Mouse (Mus musculus): ENCODE data around the gene Htatip2. TPM values are rescaled to one million over a fixed set of nuclear protein-coding genes. Genes with fewer than 3 reads are reported as not detected.
A peak's percentile ranks its signal among the peaks of the same experiment; 100 is the strongest.

The Htatip2 gene
- total RNA-seq, 1 experiment, result 2.8 TPM

GRCm38 (mm10) chr7:49752730-49753506 is 6.0 kb upstream of the Htatip2 start:
- H3K4me1 ChIP-seq (ENCODE audit: control insufficient read depth in 2 of 2, insufficient read depth in 2 of 2, low read length in 2 of 2, poor library complexity in 1 of 2), result no peaks in the 10 kb centered on the region; a peak in 2 of 4 replicates
- no peak overlapping the region for H3K9ac ChIP-seq (ENCODE audit: insufficient read depth, low read depth, low read length, poor library complexity, severe bottlenecking)
- in situ Hi-C loops (cut with MboI; ENCODE audit: low sequenced_read_pairs in 2 of 2, unreplicated experiment in 2 of 2), result loop anchor here in 1 of 2 experiments (10.0 kb wide), 1 partner anchor 138 kb away; no protein-coding TSS in a partner anchor
- H3K36me3 ChIP-seq (ENCODE audit: control insufficient read depth, insufficient read depth, low read length, poor library complexity, severe bottlenecking), result no peaks in the 10 kb centered on the region
- H3K4me3 ChIP-seq (ENCODE audit: insufficient read depth in 1 of 2, low read depth in 1 of 2, low read length in 2 of 2, poor library complexity in 1 of 2, severe bottlenecking in 1 of 2), result no peak overlapping the region
- TF ChIP-seq CHD2 (IDR thresholded peaks at IDR 0.05; ENCODE audit: low read depth, low read length) (no peak), MAFK (IDR thresholded peaks at IDR 0.05; ENCODE audit: insufficient read depth, low read depth, low read length) (no peak), HCFC1 (IDR thresholded peaks at IDR 0.05; ENCODE audit: borderline replicate concordance, insufficient read depth, low read length) (no peak), ZC3H11A (IDR thresholded peaks at IDR 0.05; ENCODE audit: borderline replicate concordance, low read depth, low read length) (no peak), ZNF384 (IDR thresholded peaks at IDR 0.05; ENCODE audit: low read depth, low read length) (no peak)
- no peak overlapping the region for H3K27ac ChIP-seq (ENCODE audit: insufficient read depth, low read depth, low read length, poor library complexity, severe bottlenecking)
- no peaks in the 10 kb centered on the region for H3K9me3 ChIP-seq (ENCODE audit: control insufficient read depth, insufficient read depth, low read depth, low read length)
- DNase-seq (ENCODE audit: low read depth, low spot score), result peak; percentile 70

- in situ Hi-C loops (cut with MboI; ENCODE audit: low sequenced_read_pairs in 2 of 2, unreplicated experiment in 2 of 2), result loop anchor here in 1 of 2 experiments (10.0 kb wide), 1 partner anchor 140 kb away; no protein-coding TSS in a partner anchor
- Histone ChIP-seq H3K9ac (ENCODE audit: insufficient read depth, low read depth, low read length, poor library complexity, severe bottlenecking) (no peak overlapping the region), H3K36me3 (ENCODE audit: control insufficient read depth, insufficient read depth, low read length, poor library complexity, severe bottlenecking) (no peaks in the 10 kb centered on the region), H3K4me3 (ENCODE audit: insufficient read depth in 1 of 2, low read depth in 1 of 2, low read length in 2 of 2, poor library complexity in 1 of 2, severe bottlenecking in 1 of 2) (no peak overlapping the region), H3K27ac (ENCODE audit: insufficient read depth, low read depth, low read length, poor library complexity, severe bottlenecking) (no peak overlapping the region), H3K4me1 (ENCODE audit: control insufficient read depth in 2 of 2, insufficient read depth in 2 of 2, low read length in 2 of 2, poor library complexity in 1 of 2) (peaks cover 0 to 2% of the 10 kb centered on the region in 2 experiments; a peak in 2 of 4 replicates), H3K9me3 (ENCODE audit: control insufficient read depth, insufficient read depth, low read depth, low read length) (no peaks in the 10 kb centered on the region)
- DNase-seq (ENCODE audit: low read depth, low spot score), result peak; percentile 65
- TF ChIP-seq ZC3H11A (IDR thresholded peaks at IDR 0.05; ENCODE audit: borderline replicate concordance, low read depth, low read length) (peak; percentile 33; the same call in 1 of the 2 replicates), ZNF384 (IDR thresholded peaks at IDR 0.05; ENCODE audit: low read depth, low read length) (no peak)
These were observed 4.1 kb upstream of the Htatip2 start for GRCm38 (mm10) chr7:49754767-49755166.

- no peak overlapping the region for H3K9ac ChIP-seq (ENCODE audit: insufficient read depth, low read depth, low read length, poor library complexity, severe bottlenecking)
- H3K36me3 ChIP-seq (ENCODE audit: control insufficient read depth, insufficient read depth, low read length, poor library complexity, severe bottlenecking), result no peaks in the 10 kb centered on the region
- no peak for TF ChIP-seq ZC3H11A (IDR thresholded peaks at IDR 0.05; ENCODE audit: borderline replicate concordance, low read depth, low read length)
- TF ChIP-seq MAFK (IDR thresholded peaks at IDR 0.05; ENCODE audit: insufficient read depth, low read depth, low read length), result peak; percentile 59
- no peaks in the 10 kb centered on the region for H3K9me3 ChIP-seq (ENCODE audit: control insufficient read depth, insufficient read depth, low read depth, low read length)
- DNase-seq (ENCODE audit: low read depth, low spot score), result no peak
- H3K4me3 ChIP-seq (ENCODE audit: insufficient read depth in 1 of 2, low read depth in 1 of 2, low read length in 2 of 2, poor library complexity in 1 of 2, severe bottlenecking in 1 of 2), result no peak overlapping the region
- H3K4me1 ChIP-seq (ENCODE audit: control insufficient read depth in 2 of 2, insufficient read depth in 2 of 2, low read length in 2 of 2, poor library complexity in 1 of 2), result peaks cover 4 to 6% of the 10 kb centered on the region in 2 experiments; a peak in 2 of 4 replicates
- H3K27ac ChIP-seq (ENCODE audit: insufficient read depth, low read depth, low read length, poor library complexity, severe bottlenecking), result no peak overlapping the region
- in situ Hi-C loops (cut with MboI; ENCODE audit: low sequenced_read_pairs in 2 of 2, unreplicated experiment in 2 of 2), result no loop called here
These were observed 3.7 kb downstream of the Htatip2 start for GRCm38 (mm10) chr7:49762605-49763004.

- Histone ChIP-seq H3K36me3 (ENCODE audit: control insufficient read depth, insufficient read depth, low read length, poor library complexity, severe bottlenecking) (no peaks in the 10 kb centered on the region), H3K4me1 (ENCODE audit: control insufficient read depth in 2 of 2, insufficient read depth in 2 of 2, low read length in 2 of 2, poor library complexity in 1 of 2) (peaks cover 4 to 6% of the 10 kb centered on the region in 2 experiments; a peak in 2 of 4 replicates), H3K9me3 (ENCODE audit: control insufficient read depth, insufficient read depth, low read depth, low read length) (no peaks in the 10 kb centered on the region), H3K9ac (ENCODE audit: insufficient read depth, low read depth, low read length, poor library complexity, severe bottlenecking) (no peak overlapping the region), H3K27ac (ENCODE audit: insufficient read depth, low read depth, low read length, poor library complexity, severe bottlenecking) (no peak overlapping the region), H3K4me3 (ENCODE audit: insufficient read depth in 1 of 2, low read depth in 1 of 2, low read length in 2 of 2, poor library complexity in 1 of 2, severe bottlenecking in 1 of 2) (no peak overlapping the region)
- peak; percentile 77 for TF ChIP-seq MAFK (IDR thresholded peaks at IDR 0.05; ENCODE audit: insufficient read depth, low read depth, low read length)
- TF ChIP-seq CHD2 (IDR thresholded peaks at IDR 0.05; ENCODE audit: low read depth, low read length), result no peak
- no peak for DNase-seq (ENCODE audit: low read depth, low spot score)
- in situ Hi-C loops (cut with MboI; ENCODE audit: low sequenced_read_pairs in 2 of 2, unreplicated experiment in 2 of 2), result no loop called here
These were observed 5.2 kb downstream of the Htatip2 start for GRCm38 (mm10) chr7:49764011-49764716.

Data from ES-E14 (cell line).